Mouse (Mus musculus): ENCODE measurements around the gene Pex11b. TPM values are rescaled to one million over a fixed set of nuclear protein-coding genes. Genes with fewer than 3 reads are reported as not detected.

The Pex11b gene
- polyA plus RNA-seq, 1 experiment from 2014 or later: 38.2 TPM

DNA sequence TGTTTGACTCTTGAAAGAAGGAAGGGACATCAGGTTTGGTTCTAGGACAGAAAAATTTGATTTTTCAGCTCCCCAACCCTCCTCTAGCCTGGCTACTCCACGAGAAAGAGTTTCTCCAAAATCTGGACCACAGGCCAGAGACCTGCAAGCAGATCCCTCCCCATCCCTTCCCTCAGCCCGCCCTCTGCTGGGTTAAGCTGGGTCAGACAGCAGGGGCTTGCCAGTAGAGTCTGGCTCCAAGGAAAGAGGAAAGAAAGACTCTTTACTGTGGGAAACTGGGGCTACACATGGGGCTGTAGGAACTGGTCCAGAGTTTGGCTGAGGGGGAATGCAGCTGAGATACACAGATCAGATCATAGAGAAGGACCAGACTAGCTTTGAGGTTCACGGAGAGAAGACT is 57.3 kb downstream of the Pex11b start:
- Histone ChIP-seq H3K9me3 (ENCODE audit: control insufficient read depth, low read length) (no peaks in the 10 kb centered on the region), H3K4me2 (replicated peaks; ENCODE audit: low read depth) (no peak overlapping the region), H3K9ac (ENCODE audit: low read length) (no peak overlapping the region), H3K36me3 (ENCODE audit: control insufficient read depth, insufficient read depth, low read length) (no peaks in the 10 kb centered on the region), H3K4me3 (ENCODE audit: low read depth, low read length) (no peak overlapping the region), H3K27me3 (ENCODE audit: control insufficient read depth, insufficient read depth, low read length) (no peaks in the 10 kb centered on the region), H3K4me1 (replicated peaks; ENCODE audit: control insufficient read depth, insufficient read depth) (no peaks in the 10 kb centered on the region; the same call in 1 of the 2 replicates), H3K27ac (replicated peaks) (no peak overlapping the region)
- ATAC-seq (ENCODE audit: low FRiP score, low TSS enrichment) (no peak), DNase-seq (ENCODE audit: low spot score) (peak; percentile 45)
- WGBS: 20% methylated on average over 3 of the region's 3 CpGs
- TF ChIP-seq EP300 (optimal IDR thresholded peaks at IDR 0.05) (no peak), CTCF (IDR thresholded peaks at IDR 0.05; ENCODE audit: low read depth) (peak; percentile 70)

DNA sequence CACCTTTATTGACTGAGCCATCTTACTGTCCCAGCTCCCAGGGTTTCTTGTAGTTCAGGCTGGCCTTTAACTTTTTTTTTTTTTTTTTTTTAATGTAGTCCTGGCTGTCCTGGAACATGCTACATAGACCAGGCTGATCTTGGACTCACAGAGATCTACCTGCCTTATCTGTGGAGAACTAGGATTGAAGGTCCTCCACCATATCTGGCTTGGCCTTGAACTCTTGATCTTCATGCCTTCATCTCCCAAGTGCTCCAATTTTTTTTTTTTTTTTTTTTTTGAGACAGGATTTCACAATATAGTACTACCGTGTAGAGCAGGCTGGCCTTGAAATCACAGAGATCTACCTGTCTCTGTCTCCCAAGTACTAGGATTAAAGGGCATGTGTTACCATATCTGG is 58.4 kb downstream of the Pex11b start:
- H3K9me3 ChIP-seq (ENCODE audit: control insufficient read depth, low read length): no peaks in the 10 kb centered on the region
- no peaks in the 10 kb centered on the region; the same call in 1 of the 2 replicates for H3K4me1 ChIP-seq (replicated peaks; ENCODE audit: control insufficient read depth, insufficient read depth)
- H3K9ac ChIP-seq (ENCODE audit: low read length): no peak overlapping the region
- ATAC-seq (ENCODE audit: low FRiP score, low TSS enrichment) (no peak), DNase-seq (ENCODE audit: low spot score) (no peak)
- no peaks in the 10 kb centered on the region for H3K27me3 ChIP-seq (ENCODE audit: control insufficient read depth, insufficient read depth, low read length)
- 71% methylated on average over 1 of the region's 1 CpGs for WGBS
- H3K4me3 ChIP-seq (ENCODE audit: low read depth, low read length): no peak overlapping the region
- TF ChIP-seq CTCF (IDR thresholded peaks at IDR 0.05; ENCODE audit: low read depth): no peak
- no peak for TF ChIP-seq EP300 (optimal IDR thresholded peaks at IDR 0.05)
- no peak overlapping the region for H3K27ac ChIP-seq (replicated peaks)
- H3K4me2 ChIP-seq (replicated peaks; ENCODE audit: low read depth): no peak overlapping the region
- H3K36me3 ChIP-seq (ENCODE audit: control insufficient read depth, insufficient read depth, low read length): no peaks in the 10 kb centered on the region

Other genes starting within 250 kb of the Pex11b start
- 0.18 and 0.36 TPM in 2 replicates for gene BC107364, start 183.1 kb upstream of the Pex11b start, polyA plus RNA-seq (2015; fragmentation: Nextera tagmentation; extraction: Ambion mirVana)
- 0.10 and 0.28 TPM in 2 replicates for gene Hfe2, start 110.2 kb upstream of the Pex11b start, polyA plus RNA-seq (2015; fragmentation: Nextera tagmentation; extraction: Ambion mirVana)
- gene Txnip, start 77.4 kb upstream of the Pex11b start, polyA plus RNA-seq (2015; fragmentation: Nextera tagmentation; extraction: Ambion mirVana): 273 and 276 TPM in 2 replicates
- 0.18 and 0.46 TPM in 2 replicates for gene Gm16253, start 58.4 kb upstream of the Pex11b start, polyA plus RNA-seq (2015; fragmentation: Nextera tagmentation; extraction: Ambion mirVana)
- gene Polr3gl, start 41.2 kb upstream of the Pex11b start, polyA plus RNA-seq (2015; fragmentation: Nextera tagmentation; extraction: Ambion mirVana): 16.1 and 20.1 TPM in 2 replicates
- 1.3 TPM in 2 replicates for gene Ankrd34a, start 38.7 kb upstream of the Pex11b start, polyA plus RNA-seq (2015; fragmentation: Nextera tagmentation; extraction: Ambion mirVana)
- 3.7 and 3.8 TPM in 2 replicates for gene Lix1l, start 34.2 kb upstream of the Pex11b start, polyA plus RNA-seq (2015; fragmentation: Nextera tagmentation; extraction: Ambion mirVana)
- gene Rbm8a, start 5.4 kb upstream of the Pex11b start, polyA plus RNA-seq (2015; fragmentation: Nextera tagmentation; extraction: Ambion mirVana): 70.9 and 75.5 TPM in 2 replicates
- 0.04 and 0.05 TPM in 2 replicates for gene Gm42957, start 98 bp downstream of the Pex11b start, polyA plus RNA-seq (2015; fragmentation: Nextera tagmentation; extraction: Ambion mirVana)
- 0.28 and 0.42 TPM in 2 replicates for gene Itga10, start 10.2 kb downstream of the Pex11b start, polyA plus RNA-seq (2015; fragmentation: Nextera tagmentation; extraction: Ambion mirVana)
- gene Ankrd35, start 34.8 kb downstream of the Pex11b start, polyA plus RNA-seq (2015; fragmentation: Nextera tagmentation; extraction: Ambion mirVana): 5.5 and 6.2 TPM in 2 replicates
- 23.4 and 27.1 TPM in 2 replicates for gene Pias3, start 61.0 kb downstream of the Pex11b start, polyA plus RNA-seq (2015; fragmentation: Nextera tagmentation; extraction: Ambion mirVana)
- gene Nudt17, start 73.2 kb downstream of the Pex11b start, polyA plus RNA-seq (2015; fragmentation: Nextera tagmentation; extraction: Ambion mirVana): 7.5 and 8.2 TPM in 2 replicates
- gene Polr3c, start 92.3 kb downstream of the Pex11b start, polyA plus RNA-seq (2015; fragmentation: Nextera tagmentation; extraction: Ambion mirVana): 19.4 and 20.3 TPM in 2 replicates
- gene Rnf115, start 92.3 kb downstream of the Pex11b start, polyA plus RNA-seq (2015; fragmentation: Nextera tagmentation; extraction: Ambion mirVana): 27.3 and 28.7 TPM in 2 replicates
- gene Pdzk1, start 193.9 kb downstream of the Pex11b start, polyA plus RNA-seq (2015; fragmentation: Nextera tagmentation; extraction: Ambion mirVana): 0.21 TPM in 2 replicates
- gene Cd160, start 194.0 kb downstream of the Pex11b start, polyA plus RNA-seq (2015; fragmentation: Nextera tagmentation; extraction: Ambion mirVana): 0.13 and 0.15 TPM in 2 replicates

Measured in stomach, postnatal 0 days (tissue).